Mouse (Mus musculus) embryonic facial prominence, embryonic 12.5 days (tissue): ENCODE data around the gene Shank2. TPM values are rescaled to one million over a fixed set of nuclear protein-coding genes. Genes with fewer than 3 reads are reported as not detected.

ENCODE experiments used
- ATAC-seq: fragments of 200-750 bp; cut with Nextera tagmentation; 2 replicates; pipeline ENCODE4 v1.8.0; 2017; ENCODE audit not compliant: insufficient number of reproducible peaks, insufficient read depth, low FRiP score, low TSS enrichment
- H3K27ac ChIP-seq: fragments of 300-500 bp; sonication (generic); 2 replicates; pipeline ENCODE4 v1.5.1; 2016; ENCODE audit warnings: mild to moderate bottlenecking
- H3K27me3 ChIP-seq: fragments of 300-500 bp; sonication (generic); 2 replicates; pipeline ENCODE4 v1.6.1; 2016; ENCODE audit warnings: mild to moderate bottlenecking, moderate library complexity
- H3K36me3 ChIP-seq: fragments of 300-500 bp; sonication (generic); 2 replicates; pipeline ENCODE4 v1.6.1; 2016; ENCODE audit warnings: mild to moderate bottlenecking
- H3K4me1 ChIP-seq: fragments of 300-500 bp; sonication (generic); 2 replicates; pipeline ENCODE4 v1.6.1; 2016
- H3K4me2 ChIP-seq: fragments of 300-500 bp; sonication (generic); replicated peaks from 2 replicates; pipeline ENCODE4 v1.6.1; 2016; ENCODE audit warnings: mild to moderate bottlenecking, moderate library complexity
- H3K4me3 ChIP-seq: fragments of 300-500 bp; sonication (generic); 2 replicates; pipeline ENCODE4 v1.5.1; 2016; ENCODE audit warnings: mild to moderate bottlenecking
- H3K9ac ChIP-seq: fragments of 300-500 bp; sonication (generic); 2 replicates; pipeline ENCODE4 v1.6.1; 2016; ENCODE audit warnings: mild to moderate bottlenecking, moderate library complexity
- H3K9me3 ChIP-seq: fragments of 300-500 bp; sonication (generic); 2 replicates; pipeline ENCODE4 v1.6.1; 2016; ENCODE audit warnings: mild to moderate bottlenecking, moderate library complexity
- WGBS: fragments of 180-500 bp; shearing (Covaris S2); methylation state at CpG from one replicate; pipeline ENCODE4 v1.1.7; 2016; 5-methylcytosine and 5-hydroxymethylcytosine counted together
- polyA plus RNA-seq: library from polyadenylated mRNA; unstranded; fragments of >200 nt; fragmentation: Nextera tagmentation; extraction: Ambion mirVana; gene quantifications from 2 replicates; pipeline ENCODE4 v1.2.1, GENCODE M21; 2016

Shank2 gene
- polyA plus RNA-seq, 1 experiment from 2014 or later: 1.00 TPM

DNA sequence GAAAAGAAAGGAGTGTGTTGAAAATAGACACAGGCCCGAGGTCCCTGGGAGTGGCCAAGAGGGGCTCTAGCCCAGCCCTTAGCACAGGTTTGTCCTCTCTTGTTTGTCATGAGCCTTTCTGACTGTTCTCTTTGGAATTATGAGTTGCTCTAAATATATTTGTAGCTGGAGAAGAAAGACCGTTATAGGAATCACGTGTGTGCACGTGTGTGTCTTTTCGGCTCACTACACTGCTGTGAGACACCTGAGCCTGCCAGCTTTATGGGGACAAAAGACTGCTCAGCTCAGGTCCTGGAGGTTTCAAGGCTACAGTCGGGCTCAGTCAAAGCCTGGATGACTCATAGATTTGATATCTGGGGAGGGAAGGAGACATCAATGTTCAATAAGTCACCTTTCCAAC is 323.1 kb downstream of the Shank2 start:
- 87% methylated on average over 6 of the region's 6 CpGs for WGBS
- no peak overlapping the region for H3K27ac ChIP-seq
- no peak overlapping the region for H3K4me2 ChIP-seq
- H3K9ac ChIP-seq: no peak overlapping the region
- H3K27me3 ChIP-seq: no peaks in the 10 kb centered on the region
- no peak for ATAC-seq
- no peaks in the 10 kb centered on the region for H3K36me3 ChIP-seq
- H3K9me3 ChIP-seq: no peaks in the 10 kb centered on the region
- no peaks in the 10 kb centered on the region for H3K4me1 ChIP-seq
- no peak overlapping the region for H3K4me3 ChIP-seq

DNA sequence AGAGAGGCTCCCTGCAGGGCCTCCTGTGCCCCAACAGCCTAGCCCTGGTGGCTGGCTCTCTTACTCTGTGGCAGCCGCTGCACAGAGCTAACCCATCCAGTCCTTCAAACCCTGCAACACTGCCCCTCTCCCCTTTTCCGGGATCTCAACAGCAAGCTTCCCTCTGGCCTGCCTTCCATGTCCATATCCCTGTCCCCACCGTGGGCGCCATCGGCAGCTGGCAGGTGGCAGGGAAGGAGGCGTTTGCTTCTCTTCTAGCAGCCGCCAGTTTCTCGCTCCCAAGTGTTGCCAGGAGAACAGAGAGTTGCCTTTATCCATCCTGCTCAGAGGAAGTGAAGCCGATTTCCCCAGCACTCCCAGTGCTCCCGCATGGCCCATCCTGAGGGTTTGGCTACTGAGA is 323.9 kb downstream of the Shank2 start:
- 88% methylated on average over 10 of the region's 10 CpGs for WGBS
- no peak overlapping the region for H3K4me3 ChIP-seq
- no peak overlapping the region for H3K9ac ChIP-seq
- no peak overlapping the region for H3K27ac ChIP-seq
- no peak for ATAC-seq
- H3K4me2 ChIP-seq: no peak overlapping the region
- H3K36me3 ChIP-seq: no peaks in the 10 kb centered on the region
- H3K4me1 ChIP-seq: no peaks in the 10 kb centered on the region
- H3K27me3 ChIP-seq: no peaks in the 10 kb centered on the region
- no peaks in the 10 kb centered on the region for H3K9me3 ChIP-seq

DNA sequence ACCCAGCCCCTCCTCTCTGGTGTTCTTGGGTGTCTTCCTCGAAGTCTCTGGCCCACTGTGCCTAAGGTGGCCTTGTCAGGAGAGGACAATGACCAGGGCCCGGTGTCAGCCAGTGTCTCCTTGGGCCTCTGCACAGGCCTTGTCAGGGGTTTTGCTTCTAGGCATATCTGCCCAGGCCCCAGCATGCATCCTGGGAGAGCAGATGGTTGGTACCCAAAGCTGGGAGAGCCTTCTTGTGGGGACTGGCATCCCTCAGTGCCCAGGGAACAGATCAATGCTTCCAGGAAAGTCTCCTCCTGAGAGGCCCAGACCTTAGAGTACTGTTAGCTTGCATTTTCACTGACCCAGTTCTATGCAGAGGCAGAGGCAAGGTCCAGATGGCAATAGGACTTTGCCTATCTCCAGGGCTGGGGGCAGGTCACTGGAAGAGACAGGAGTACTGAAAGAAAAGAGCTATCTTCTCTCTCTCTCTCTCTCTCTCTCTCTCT is 327.7 kb downstream of the Shank2 start:
- WGBS: 75% methylated on average over 2 of the region's 2 CpGs
- no peak overlapping the region for H3K4me3 ChIP-seq

DNA sequence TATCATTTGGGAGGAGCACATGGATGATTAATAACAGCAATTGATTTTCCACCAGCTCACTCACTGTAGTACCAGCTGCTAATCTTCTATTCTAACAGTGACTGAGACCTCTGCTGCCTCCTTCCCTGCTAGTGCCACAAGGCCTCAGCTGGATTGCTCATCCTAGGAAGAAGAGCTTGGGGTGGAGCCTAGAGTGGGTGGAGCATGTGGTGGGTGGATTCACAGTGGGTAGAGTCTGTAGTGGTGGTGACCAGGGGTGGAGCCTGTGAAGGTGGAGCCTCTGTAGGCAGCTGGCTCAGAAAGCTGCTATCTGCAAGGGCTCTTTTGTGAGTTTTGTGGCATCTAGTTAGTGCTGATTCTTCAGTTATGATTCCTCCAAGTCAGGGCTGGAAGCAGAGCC is 334.9 kb downstream of the Shank2 start:
- Histone ChIP-seq H3K27me3 (no peaks in the 10 kb centered on the region), H3K9me3 (no peaks in the 10 kb centered on the region), H3K27ac (no peak overlapping the region), H3K9ac (no peak overlapping the region), H3K4me3 (no peak overlapping the region), H3K4me2 (no peak overlapping the region), H3K4me1 (no peaks in the 10 kb centered on the region), H3K36me3 (no peaks in the 10 kb centered on the region)
- no peak for ATAC-seq

More for the DNA sequence above, 327.7 kb downstream of the Shank2 start:
- H3K27me3 ChIP-seq: no peaks in the 10 kb centered on the region
- no peaks in the 10 kb centered on the region for H3K9me3 ChIP-seq
- ATAC-seq: no peak
- H3K4me2 ChIP-seq: no peak overlapping the region
- H3K9ac ChIP-seq: no peak overlapping the region
- no peak overlapping the region for H3K27ac ChIP-seq
- no peaks in the 10 kb centered on the region for H3K4me1 ChIP-seq
- H3K36me3 ChIP-seq: no peaks in the 10 kb centered on the region

DNA sequence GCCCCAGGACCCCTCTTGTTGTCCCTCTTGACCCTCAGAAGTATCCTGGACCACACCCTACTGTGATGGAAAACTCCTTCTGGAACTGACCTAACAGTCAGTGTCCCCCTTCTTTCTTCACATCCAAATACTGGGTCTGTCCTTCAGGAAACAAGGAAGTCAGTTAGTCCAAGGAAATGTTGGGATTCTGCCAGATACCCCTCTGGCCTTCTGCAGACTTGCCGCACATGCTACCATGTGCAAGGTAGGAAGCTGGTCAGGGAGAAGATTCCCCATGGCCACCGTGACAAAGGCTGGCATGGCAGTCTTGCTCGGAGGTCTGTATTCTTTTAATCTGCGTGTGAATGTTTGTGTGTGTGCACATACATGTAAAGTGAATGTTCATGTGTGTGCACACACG is 337.0 kb downstream of the Shank2 start:
- 85% methylated on average over 5 of the region's 5 CpGs for WGBS
- no peak for ATAC-seq
- no peak overlapping the region for H3K9ac ChIP-seq
- H3K27ac ChIP-seq: no peak overlapping the region
- no peaks in the 10 kb centered on the region for H3K9me3 ChIP-seq
- no peaks in the 10 kb centered on the region for H3K4me1 ChIP-seq
- no peaks in the 10 kb centered on the region for H3K27me3 ChIP-seq
- H3K4me2 ChIP-seq: no peak overlapping the region
- no peaks in the 10 kb centered on the region for H3K36me3 ChIP-seq
- no peak overlapping the region for H3K4me3 ChIP-seq

GRCm38 (mm10) chr7:144340376-144340775 is 338.6 kb downstream of the Shank2 start:
- Histone ChIP-seq H3K4me3 (no peak overlapping the region), H3K27me3 (no peaks in the 10 kb centered on the region), H3K4me1 (no peaks in the 10 kb centered on the region), H3K27ac (no peak overlapping the region), H3K4me2 (no peak overlapping the region), H3K9ac (no peak overlapping the region), H3K36me3 (no peaks in the 10 kb centered on the region), H3K9me3 (no peaks in the 10 kb centered on the region)
- WGBS: 85% methylated on average over 6 of the region's 6 CpGs
- no peak for ATAC-seq

DNA sequence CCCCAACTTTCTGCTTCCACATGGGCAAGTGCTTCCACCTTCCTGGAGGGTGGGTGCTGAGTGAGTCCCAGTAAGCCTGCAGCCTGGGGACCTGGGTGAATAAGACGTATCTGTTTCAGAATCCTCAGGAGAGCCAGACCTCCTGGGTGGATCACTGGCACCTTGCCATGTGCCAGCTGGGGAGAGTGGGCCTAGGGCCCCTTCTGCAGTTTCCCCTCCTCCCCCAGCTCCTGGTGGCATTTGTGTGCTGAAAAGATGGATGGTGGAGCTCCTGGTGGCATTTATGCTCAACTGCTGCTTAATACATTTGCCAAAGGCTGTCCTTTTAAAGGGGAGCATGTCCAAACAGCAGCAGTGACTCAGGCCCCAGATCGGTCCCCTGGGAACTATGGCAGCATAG is 364.4 kb downstream of the Shank2 start:
- 79% methylated on average over 2 of the region's 2 CpGs for WGBS
- ATAC-seq: no peak
- H3K4me1 ChIP-seq: no peaks in the 10 kb centered on the region
- H3K4me3 ChIP-seq: no peak overlapping the region
- no peak overlapping the region for H3K4me2 ChIP-seq
- H3K27ac ChIP-seq: no peak overlapping the region
- H3K36me3 ChIP-seq: no peaks in the 10 kb centered on the region
- H3K9ac ChIP-seq: no peak overlapping the region
- H3K9me3 ChIP-seq: no peaks in the 10 kb centered on the region
- H3K27me3 ChIP-seq: no peaks in the 10 kb centered on the region

DNA sequence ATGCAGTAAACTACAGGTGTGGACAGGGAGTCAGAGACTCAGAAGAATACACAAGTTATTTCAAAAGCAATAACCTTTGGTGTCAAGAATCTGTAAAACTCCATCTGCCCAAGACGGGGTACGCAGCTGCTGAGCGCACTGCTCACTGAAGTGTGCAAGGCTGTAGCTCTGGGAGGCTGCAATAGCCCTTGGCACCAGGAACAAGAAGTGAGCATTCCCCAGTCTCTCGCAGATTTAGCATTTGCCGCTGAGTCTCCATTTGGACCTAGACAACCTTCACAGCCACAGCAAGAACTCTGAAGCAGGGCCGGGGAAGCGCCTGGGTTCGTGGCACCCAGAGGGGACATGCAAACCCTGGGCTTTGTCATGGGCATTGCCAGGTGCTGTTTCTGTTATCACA is 371.3 kb downstream of the Shank2 start:
- no peak overlapping the region for H3K27ac ChIP-seq
- no peak for ATAC-seq
- H3K4me2 ChIP-seq: no peak overlapping the region
- H3K4me1 ChIP-seq: no peaks in the 10 kb centered on the region
- 91% methylated on average over 8 of the region's 8 CpGs for WGBS
- H3K27me3 ChIP-seq: no peaks in the 10 kb centered on the region
- H3K4me3 ChIP-seq: no peak overlapping the region
- H3K9ac ChIP-seq: no peak overlapping the region
- H3K9me3 ChIP-seq: no peaks in the 10 kb centered on the region
- no peaks in the 10 kb centered on the region for H3K36me3 ChIP-seq

- ATAC-seq: no peak
- WGBS: 71% methylated on average over 2 of the region's 2 CpGs
- no peaks in the 10 kb centered on the region for H3K36me3 ChIP-seq
- H3K4me3 ChIP-seq: no peak overlapping the region
- no peak overlapping the region for H3K27ac ChIP-seq
- no peaks in the 10 kb centered on the region for H3K4me1 ChIP-seq
- H3K27me3 ChIP-seq: no peaks in the 10 kb centered on the region
- H3K9me3 ChIP-seq: no peaks in the 10 kb centered on the region
- H3K9ac ChIP-seq: no peak overlapping the region
- H3K4me2 ChIP-seq: no peak overlapping the region
These were observed 373.8 kb downstream of the Shank2 start for GRCm38 (mm10) chr7:144375483-144375882.

- Histone ChIP-seq H3K27me3 (no peaks in the 10 kb centered on the region), H3K36me3 (no peaks in the 10 kb centered on the region), H3K4me3 (no peak overlapping the region), H3K9ac (no peak overlapping the region), H3K27ac (no peak overlapping the region), H3K9me3 (no peaks in the 10 kb centered on the region), H3K4me2 (no peak overlapping the region), H3K4me1 (no peaks in the 10 kb centered on the region)
- ATAC-seq: no peak
- 82% methylated on average over 4 of the region's 4 CpGs for WGBS
These were observed 376.5 kb downstream of the Shank2 start for GRCm38 (mm10) chr7:144378254-144378653.

- no peaks in the 10 kb centered on the region for H3K4me1 ChIP-seq
- no peak for ATAC-seq
- no peak overlapping the region for H3K4me3 ChIP-seq
- no peaks in the 10 kb centered on the region for H3K36me3 ChIP-seq
- no peak overlapping the region for H3K4me2 ChIP-seq
- H3K27me3 ChIP-seq: no peaks in the 10 kb centered on the region
- H3K27ac ChIP-seq: no peak overlapping the region
- H3K9me3 ChIP-seq: no peaks in the 10 kb centered on the region
- no peak overlapping the region for H3K9ac ChIP-seq
- 62% methylated on average over 6 of the region's 6 CpGs for WGBS
These were observed 377.6 kb downstream of the Shank2 start for GRCm38 (mm10) chr7:144379243-144379884.

GRCm38 (mm10) chr7:144381588-144381987 is 379.9 kb downstream of the Shank2 start:
- no peaks in the 10 kb centered on the region for H3K4me1 ChIP-seq
- ATAC-seq: no peak
- H3K27ac ChIP-seq: no peak overlapping the region
- 77% methylated on average over 10 of the region's 10 CpGs for WGBS
- no peak overlapping the region for H3K9ac ChIP-seq
- no peak overlapping the region for H3K4me3 ChIP-seq
- H3K27me3 ChIP-seq: no peaks in the 10 kb centered on the region
- H3K36me3 ChIP-seq: no peaks in the 10 kb centered on the region
- no peaks in the 10 kb centered on the region for H3K9me3 ChIP-seq
- no peak overlapping the region for H3K4me2 ChIP-seq

DNA sequence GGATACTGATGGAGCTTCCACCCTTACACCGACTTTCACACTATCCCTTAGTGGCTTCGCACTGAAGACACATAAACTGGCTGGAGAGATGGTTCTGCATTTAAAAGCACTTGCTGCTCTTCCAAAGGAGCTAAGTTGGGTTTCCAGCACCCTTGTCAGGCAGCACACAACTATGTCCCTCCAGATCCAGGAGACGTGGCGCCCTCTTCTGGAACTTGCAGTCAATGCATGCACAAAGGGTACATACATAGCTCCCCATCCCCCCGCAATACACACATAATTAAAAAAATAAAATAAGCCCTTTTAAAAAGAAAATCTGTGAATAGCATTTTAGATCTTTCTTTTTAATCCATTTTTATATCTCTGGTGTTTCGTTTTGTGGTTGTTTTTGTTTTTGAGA is 385.8 kb downstream of the Shank2 start:
- Histone ChIP-seq H3K9ac (no peak overlapping the region), H3K27ac (no peak overlapping the region), H3K27me3 (no peaks in the 10 kb centered on the region), H3K4me2 (no peak overlapping the region), H3K4me3 (no peak overlapping the region), H3K9me3 (no peaks in the 10 kb centered on the region), H3K36me3 (no peaks in the 10 kb centered on the region), H3K4me1 (no peaks in the 10 kb centered on the region)
- WGBS: 88% methylated on average over 6 of the region's 6 CpGs
- ATAC-seq: no peak
